Mouse (Mus musculus): ENCODE data around the gene Hs3st1. TPM values are rescaled to one million over a fixed set of nuclear protein-coding genes. Genes with fewer than 3 reads are reported as not detected.

The Hs3st1 gene
- total RNA-seq, 4 experiments from 2014 or later = 31.7 to 39.6 (median 35.1) TPM

DNA sequence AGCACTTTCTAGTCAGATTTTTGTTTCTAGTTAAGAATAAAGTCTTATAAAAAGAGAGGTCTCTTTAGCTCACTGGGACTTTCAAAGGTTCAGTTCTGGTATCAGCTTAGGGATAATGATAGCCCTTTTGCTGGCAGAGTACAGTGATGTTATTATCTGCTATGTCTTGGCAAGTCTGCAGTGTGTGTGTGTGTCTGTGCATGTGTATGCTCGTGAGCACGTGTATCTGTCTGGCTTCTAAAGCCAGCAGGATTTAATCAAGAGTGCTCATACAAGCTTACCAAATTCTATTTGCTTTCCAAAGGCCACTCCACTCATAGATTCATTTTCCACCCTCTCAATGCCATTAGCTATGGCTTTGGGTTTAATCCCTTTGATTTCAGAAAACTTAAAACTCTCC, 160.5 kb downstream of the Hs3st1 start:
- no peak for DNase-seq (ENCODE audit: low spot score in 2 of 2)
